Mouse (Mus musculus) stomach, embryonic 14.5 days (tissue): ENCODE measurements around the gene Flnb. TPM values are rescaled to one million over a fixed set of nuclear protein-coding genes. Genes with fewer than 3 reads are reported as not detected.

Source experiments
- ATAC-seq: fragments of 200-750 bp; cut with Nextera tagmentation; 2 replicates; pipeline ENCODE4 v1.8.0; 2017; ENCODE audit warnings: low read depth, moderate TSS enrichment; ENCODE audit not compliant: insufficient number of reproducible peaks, insufficient read depth, low FRiP score
- H3K27ac ChIP-seq: fragments of 300-500 bp; sonication (generic); 2 replicates; pipeline ENCODE4 v1.5.1; 2014; ENCODE audit warnings: mild to moderate bottlenecking, low read length, moderate library complexity, mixed read lengths
- H3K27me3 ChIP-seq: fragments of 300-500 bp; sonication (generic); 2 replicates; pipeline ENCODE4 v1.6.1; 2014; ENCODE audit warnings: low read length, control low read depth, mixed read lengths; ENCODE audit not compliant: control insufficient read depth, insufficient read depth
- H3K36me3 ChIP-seq: fragments of 300-500 bp; sonication (generic); 2 replicates; pipeline ENCODE4 v1.6.1; 2014; ENCODE audit warnings: mild to moderate bottlenecking, control low read depth, low read length, moderate library complexity, mixed read lengths; ENCODE audit not compliant: control insufficient read depth, insufficient read depth
- H3K4me1 ChIP-seq: fragments of 300-500 bp; sonication (generic); 2 replicates; pipeline ENCODE4 v1.6.1; 2014; ENCODE audit warnings: low read length, control low read depth, mixed read lengths; ENCODE audit not compliant: control insufficient read depth, insufficient read depth
- H3K4me2 ChIP-seq: fragments of 300-500 bp; sonication (generic); replicated peaks from 2 replicates; pipeline ENCODE4 v1.6.1; 2014; ENCODE audit warnings: low read depth, low read length, control low read depth
- H3K4me3 ChIP-seq: fragments of 300-500 bp; sonication (generic); 2 replicates; pipeline ENCODE4 v1.5.1; 2014; ENCODE audit warnings: low read depth, low read length, control low read depth
- H3K9ac ChIP-seq: fragments of 300-500 bp; sonication (generic); replicated peaks from 2 replicates; pipeline ENCODE4 v1.6.1; 2014; ENCODE audit warnings: low read depth, mild to moderate bottlenecking, control low read depth, low read length, moderate library complexity, mixed read lengths
- H3K9me3 ChIP-seq: fragments of 300-500 bp; sonication (generic); 2 replicates; pipeline ENCODE4 v1.6.1; 2016; ENCODE audit warnings: low read depth, low read length, control low read depth; ENCODE audit not compliant: control insufficient read depth
- WGBS: fragments of 180-500 bp; shearing (Covaris S2); extraction: QIAGEN DNeasy Blood & Tissue Kit; methylation state at CpG from one replicate; pipeline ENCODE4 v1.1.7; 2014; 5-methylcytosine and 5-hydroxymethylcytosine counted together
- polyA plus RNA-seq: library from polyadenylated mRNA; unstranded; fragments of >200 nt; fragmentation: Nextera tagmentation; extraction: Ambion mirVana; gene quantifications from 2 replicates; pipeline ENCODE4 v1.2.1, GENCODE M21; 2014

Gene Flnb
- polyA plus RNA-seq, 1 experiment from 2014 or later = 23.7 TPM

GRCm38 (mm10) chr14:7994271-7994767 is 176.6 kb downstream of the Flnb start, which contains the start of gene Dnase1l3:
TSS of gene Dnase1l3 (minus strand) at chr14:7994573.
- H3K4me1 ChIP-seq = no peaks in the 10 kb centered on the region
- H3K9ac ChIP-seq = no peak within 1 kb of the TSS
- H3K9me3 ChIP-seq = no peaks in the 10 kb centered on the region
- H3K4me2 ChIP-seq = no peak within 1 kb of the TSS
- H3K27me3 ChIP-seq = no peaks in the 10 kb centered on the region
- H3K4me3 ChIP-seq = no peak within 1 kb of the TSS
- WGBS = 55% methylated on average over 8 of the region's 8 CpGs
- ATAC-seq = no peak
- no peaks in the 10 kb centered on the region for H3K36me3 ChIP-seq
- no peak within 1 kb of the TSS for H3K27ac ChIP-seq

- no peak; the same call in 1 of the 2 replicates for ATAC-seq
- Histone ChIP-seq H3K36me3 (no peaks in the 10 kb centered on the region), H3K27me3 (0 out of 2 replicates have a peak, but pooled peaks cover 6% of the 10 kb centered on the region), H3K9ac (no peak overlapping the region), H3K4me1 (no peaks in the 10 kb centered on the region), H3K4me3 (no peak overlapping the region), H3K9me3 (no peaks in the 10 kb centered on the region), H3K27ac (no peak overlapping the region), H3K4me2 (peak overlapping the region; percentile 25; the same call in 1 of the 2 replicates)
- 3% methylated on average over 15 of the region's 15 CpGs for WGBS
Measured at GRCm38 (mm10) chr14:7997255-7997696, 179.5 kb downstream of the Flnb start.

- no peak overlapping the region for H3K9ac ChIP-seq
- ATAC-seq = no peak
- WGBS = 62% methylated on average over 3 of the region's 3 CpGs
- peaks cover 3% of the 10 kb centered on the region; the same call in 1 of the 2 replicates for H3K4me1 ChIP-seq
- no peaks in the 10 kb centered on the region for H3K9me3 ChIP-seq
- no peak overlapping the region for H3K4me3 ChIP-seq
- no peak overlapping the region for H3K27ac ChIP-seq
- H3K36me3 ChIP-seq = no peaks in the 10 kb centered on the region
- H3K27me3 ChIP-seq = 0 out of 2 replicates have a peak, but pooled peaks cover 6% of the 10 kb centered on the region
- no peak overlapping the region for H3K4me2 ChIP-seq
Measured at GRCm38 (mm10) chr14:7999030-7999429, 181.3 kb downstream of the Flnb start.

GRCm38 (mm10) chr14:7999435-7999834 is 181.7 kb downstream of the Flnb start:
- H3K4me3 ChIP-seq = no peak overlapping the region
- H3K4me1 ChIP-seq = peaks cover 4% of the 10 kb centered on the region; the same call in 1 of the 2 replicates
- H3K9ac ChIP-seq = no peak overlapping the region
- ATAC-seq = no peak
- no peak overlapping the region for H3K27ac ChIP-seq
- H3K9me3 ChIP-seq = no peaks in the 10 kb centered on the region
- no peaks in the 10 kb centered on the region for H3K36me3 ChIP-seq
- 0 out of 2 replicates have a peak, but pooled peaks cover 6% of the 10 kb centered on the region for H3K27me3 ChIP-seq
- WGBS = 51% methylated on average over 5 of the region's 5 CpGs
- no peak overlapping the region for H3K4me2 ChIP-seq

- Histone ChIP-seq H3K4me3 (no peak overlapping the region), H3K36me3 (no peaks in the 10 kb centered on the region), H3K4me1 (peaks cover 4% of the 10 kb centered on the region; the same call in 1 of the 2 replicates), H3K27ac (no peak overlapping the region), H3K9me3 (no peaks in the 10 kb centered on the region), H3K4me2 (no peak overlapping the region), H3K9ac (no peak overlapping the region), H3K27me3 (0 out of 2 replicates have a peak, but pooled peaks cover 6% of the 10 kb centered on the region)
- no peak for ATAC-seq
- 76% methylated on average over 5 of the region's 5 CpGs for WGBS
Measured at GRCm38 (mm10) chr14:8000247-8000646, 182.5 kb downstream of the Flnb start.

Other genes starting within 250 kb of the Flnb start
- 0.59 and 1.2 TPM in 2 replicates for gene Gm3558, start 249.4 kb upstream of the Flnb start, polyA plus RNA-seq
- gene Gm10338, start 222.4 kb upstream of the Flnb start, polyA plus RNA-seq = not detected in 2 replicates
- gene Gm10128, start 174.0 kb upstream of the Flnb start, polyA plus RNA-seq = not detected in 2 replicates
- gene Gm26661, start 26.4 kb upstream of the Flnb start, polyA plus RNA-seq = not detected in 2 replicates
- not detected in 2 replicates for gene Gm45521, start 139.3 kb downstream of the Flnb start, polyA plus RNA-seq
- gene Dnase1l3, start 176.6 kb downstream of the Flnb start, polyA plus RNA-seq = 0.28 and 0.38 TPM in 2 replicates
- 20.3 and 25.6 TPM in 2 replicates for gene Abhd6, start 184.9 kb downstream of the Flnb start, polyA plus RNA-seq